Mouse (Mus musculus) intestine, embryonic 16.5 days (tissue): Measurements from ENCODE around the gene Zfhx3. TPM values are rescaled to one million over a fixed set of nuclear protein-coding genes. Genes with fewer than 3 reads are reported as not detected.

Source experiments
- ATAC-seq: fragments of 200-750 bp; cut with Nextera tagmentation; 2 replicates; pipeline ENCODE4 v1.8.0; 2017; ENCODE audit warnings: moderate TSS enrichment, moderate library complexity
- H3K27ac ChIP-seq: fragments of 300-500 bp; sonication (generic); 2 replicates; pipeline ENCODE4 v1.5.1; 2014; ENCODE audit warnings: mild to moderate bottlenecking, low read length
- H3K27me3 ChIP-seq: fragments of 300-500 bp; sonication (generic); replicated peaks from 2 replicates; pipeline ENCODE4 v1.6.1; 2014; ENCODE audit warnings: low read length, control low read depth, mixed read lengths; ENCODE audit not compliant: control insufficient read depth, insufficient read depth
- H3K36me3 ChIP-seq: fragments of 300-500 bp; sonication (generic); 2 replicates; pipeline ENCODE4 v1.6.1; 2014; ENCODE audit warnings: low read length, control low read depth; ENCODE audit not compliant: control insufficient read depth, insufficient read depth
- H3K4me1 ChIP-seq: fragments of 300-500 bp; sonication (generic); 2 replicates; pipeline ENCODE4 v1.6.1; 2014; ENCODE audit warnings: low read length, control low read depth, mixed read lengths; ENCODE audit not compliant: control insufficient read depth, insufficient read depth
- H3K4me2 ChIP-seq: fragments of 300-500 bp; sonication (generic); 2 replicates; pipeline ENCODE4 v1.6.1; 2014; ENCODE audit warnings: low read depth, low read length, control low read depth
- H3K4me3 ChIP-seq: fragments of 300-500 bp; sonication (generic); 2 replicates; pipeline ENCODE4 v1.5.1; 2014; ENCODE audit warnings: mild to moderate bottlenecking, low read length
- H3K9ac ChIP-seq: fragments of 300-500 bp; sonication (generic); 2 replicates; pipeline ENCODE4 v1.6.1; 2014; ENCODE audit warnings: low read depth, low read length
- H3K9me3 ChIP-seq: fragments of 300-500 bp; sonication (generic); 2 replicates; pipeline ENCODE4 v1.6.1; 2016; ENCODE audit warnings: low read length, control low read depth; ENCODE audit not compliant: control insufficient read depth
- WGBS: fragments of 180-500 bp; shearing (Covaris S2); extraction: QIAGEN DNeasy Blood & Tissue Kit; methylation state at CpG from one replicate; pipeline ENCODE4 v1.1.7; 2014; 5-methylcytosine and 5-hydroxymethylcytosine counted together
- polyA plus RNA-seq: library from polyadenylated mRNA; unstranded; fragments of >200 nt; fragmentation: Nextera tagmentation; extraction: Ambion mirVana; gene quantifications from 2 replicates; pipeline ENCODE4 v1.2.1, GENCODE M21; 2015

The Zfhx3 gene
- polyA plus RNA-seq, 1 experiment from 2014 or later: 6.1 TPM

DNA sequence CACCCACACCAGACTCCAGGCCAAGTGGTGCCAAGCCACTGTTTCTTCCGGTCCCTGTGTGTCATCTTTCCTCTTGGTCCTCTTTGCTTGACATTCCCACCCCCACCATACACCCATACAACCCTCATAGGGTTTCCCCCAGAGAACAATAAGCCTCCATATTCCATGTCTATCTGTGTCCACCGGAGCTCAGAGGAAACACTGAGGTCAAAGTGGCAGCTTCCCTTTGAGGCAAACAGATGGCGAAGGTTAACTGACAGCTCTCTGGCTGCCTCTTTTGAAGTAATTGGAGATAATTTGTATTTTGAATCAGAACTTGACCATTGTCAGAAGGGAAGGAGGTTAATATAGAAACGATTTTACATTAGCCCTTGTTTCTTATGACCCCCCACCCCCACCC is 292.0 kb downstream of the Zfhx3 start:
- ATAC-seq: no peak

DNA sequence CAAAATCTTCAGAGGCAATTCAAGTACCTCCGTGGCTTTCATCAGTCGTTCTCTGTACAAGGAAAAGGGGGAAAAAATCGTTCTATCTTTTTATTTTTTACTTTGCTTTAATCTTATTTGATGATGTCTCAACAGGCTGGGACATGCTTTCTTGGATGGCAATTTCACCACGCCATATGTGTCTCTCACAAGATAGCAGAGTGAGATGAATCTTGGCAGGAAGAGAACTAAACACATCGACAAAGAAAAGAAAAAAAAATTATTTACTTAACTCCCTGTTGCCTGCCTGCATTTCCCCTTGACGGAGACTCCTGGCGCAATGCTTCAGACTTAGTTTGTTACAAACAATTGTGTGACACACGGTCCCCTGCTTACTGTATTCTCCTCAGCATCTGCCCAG is 294.3 kb downstream of the Zfhx3 start:
- Histone ChIP-seq H3K4me3 (no peak overlapping the region), H3K27me3 (no peaks in the 10 kb centered on the region), H3K4me1 (peaks cover 3% of the 10 kb centered on the region), H3K9me3 (no peaks in the 10 kb centered on the region), H3K36me3 (no peaks in the 10 kb centered on the region), H3K27ac (no peak overlapping the region), H3K9ac (no peak overlapping the region), H3K4me2 (no peak overlapping the region)
- no peak for ATAC-seq
- 42% methylated on average over 8 of the region's 8 CpGs for WGBS

More for the DNA sequence above, 292.0 kb downstream of the Zfhx3 start:
- Histone ChIP-seq H3K4me1 (no peaks in the 10 kb centered on the region), H3K4me2 (no peak overlapping the region), H3K9me3 (no peaks in the 10 kb centered on the region), H3K4me3 (no peak overlapping the region), H3K9ac (no peak overlapping the region), H3K36me3 (no peaks in the 10 kb centered on the region), H3K27ac (no peak overlapping the region), H3K27me3 (no peaks in the 10 kb centered on the region)
- 62% methylated on average over 4 of the region's 4 CpGs for WGBS

DNA sequence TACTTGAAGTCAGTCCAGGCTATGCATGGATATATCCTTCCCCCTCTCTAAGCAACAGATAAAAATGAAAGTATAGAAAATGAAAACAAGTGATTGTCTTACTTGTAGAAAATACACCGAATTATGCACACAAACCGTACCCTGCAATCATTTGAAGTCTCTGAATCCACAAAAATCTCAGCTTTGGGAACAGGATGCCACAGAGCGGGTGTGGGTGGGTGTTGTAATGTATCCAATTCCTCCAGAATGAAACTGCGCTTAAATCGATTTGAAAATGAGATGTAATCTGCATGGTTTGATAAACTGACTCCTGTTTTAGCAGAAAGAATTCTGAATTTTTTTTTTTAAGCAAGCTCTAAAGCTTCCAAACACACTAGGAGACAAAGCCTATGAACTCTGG is 297.1 kb downstream of the Zfhx3 start:
- no peak for ATAC-seq
- H3K4me2 ChIP-seq: no peak overlapping the region
- no peak overlapping the region for H3K4me3 ChIP-seq
- no peaks in the 10 kb centered on the region for H3K9me3 ChIP-seq
- H3K4me1 ChIP-seq: peaks cover 3% of the 10 kb centered on the region
- no peaks in the 10 kb centered on the region for H3K27me3 ChIP-seq
- H3K9ac ChIP-seq: no peak overlapping the region
- no peaks in the 10 kb centered on the region for H3K36me3 ChIP-seq
- H3K27ac ChIP-seq: no peak overlapping the region
- WGBS: 87% methylated on average over 5 of the region's 5 CpGs

DNA sequence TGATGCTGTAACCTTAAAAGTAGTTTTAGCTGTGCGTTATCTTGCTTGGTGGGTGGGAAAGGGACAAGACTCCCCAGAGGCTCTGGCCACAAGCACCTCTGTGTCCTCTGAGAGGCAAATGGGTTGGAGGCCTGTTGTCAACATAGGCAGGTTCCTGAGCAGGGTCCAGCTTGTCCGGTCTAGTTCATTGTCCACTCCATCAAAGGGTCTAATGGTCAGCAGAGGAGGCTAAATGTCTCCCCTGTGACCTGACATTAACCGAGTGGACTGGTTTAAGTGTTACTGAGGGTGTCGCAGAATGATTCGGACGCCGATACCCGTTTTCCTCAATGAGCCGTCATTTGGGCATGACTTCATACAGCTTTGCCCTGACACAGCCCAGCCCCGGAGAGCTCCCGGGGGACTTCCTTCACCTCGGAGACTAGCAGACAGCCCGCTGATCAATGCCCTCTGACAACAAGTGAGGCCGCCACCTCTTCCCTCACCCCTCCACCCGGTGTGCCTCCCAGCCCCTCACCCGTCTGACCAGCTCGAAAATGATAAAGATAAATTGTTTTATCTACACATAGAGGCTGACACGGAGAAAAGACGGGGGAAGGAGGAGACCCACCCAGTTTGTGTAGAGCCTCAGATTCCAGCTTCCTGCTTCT is 298.7 kb downstream of the Zfhx3 start:
- no peak overlapping the region; the same call in 1 of the 2 replicates for H3K9ac ChIP-seq
- 22% methylated on average over 19 of the region's 19 CpGs for WGBS

DNA sequence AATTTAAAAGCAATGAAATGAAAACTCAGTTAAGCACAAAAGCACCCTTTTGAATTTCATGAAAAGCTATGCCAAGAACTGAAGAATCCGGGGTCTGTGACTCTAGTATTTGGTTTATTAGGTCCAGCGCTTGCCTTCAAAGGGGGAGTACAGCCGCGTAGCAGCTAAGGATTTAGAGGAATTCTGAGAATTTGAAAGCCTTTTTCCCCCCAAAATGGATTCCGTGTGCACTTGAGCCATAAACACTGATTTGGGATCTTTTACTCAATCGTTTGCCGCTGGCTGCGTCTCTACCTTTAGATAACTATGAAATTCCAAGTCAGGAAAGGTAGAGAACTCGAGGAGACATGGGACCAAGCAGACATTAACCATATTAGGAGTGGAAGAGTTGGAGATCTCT is 300.8 kb downstream of the Zfhx3 start:
- H3K36me3 ChIP-seq: no peaks in the 10 kb centered on the region
- H3K9ac ChIP-seq: no peak overlapping the region
- H3K4me2 ChIP-seq: no peak overlapping the region
- H3K27me3 ChIP-seq: no peaks in the 10 kb centered on the region
- no peak for ATAC-seq
- H3K4me1 ChIP-seq: peaks cover 10% of the 10 kb centered on the region
- no peaks in the 10 kb centered on the region for H3K9me3 ChIP-seq
- no peak overlapping the region for H3K27ac ChIP-seq
- H3K4me3 ChIP-seq: no peak overlapping the region
- WGBS: 40% methylated on average over 9 of the region's 9 CpGs

More for the DNA sequence above, 298.7 kb downstream of the Zfhx3 start:
- no peak for ATAC-seq
- Histone ChIP-seq H3K4me3 (peak overlapping the region; percentile 26), H3K4me1 (peaks cover 3% of the 10 kb centered on the region), H3K4me2 (peak overlapping the region; percentile 50), H3K36me3 (no peaks in the 10 kb centered on the region), H3K27me3 (no peaks in the 10 kb centered on the region), H3K27ac (no peak overlapping the region), H3K9me3 (no peaks in the 10 kb centered on the region)

DNA sequence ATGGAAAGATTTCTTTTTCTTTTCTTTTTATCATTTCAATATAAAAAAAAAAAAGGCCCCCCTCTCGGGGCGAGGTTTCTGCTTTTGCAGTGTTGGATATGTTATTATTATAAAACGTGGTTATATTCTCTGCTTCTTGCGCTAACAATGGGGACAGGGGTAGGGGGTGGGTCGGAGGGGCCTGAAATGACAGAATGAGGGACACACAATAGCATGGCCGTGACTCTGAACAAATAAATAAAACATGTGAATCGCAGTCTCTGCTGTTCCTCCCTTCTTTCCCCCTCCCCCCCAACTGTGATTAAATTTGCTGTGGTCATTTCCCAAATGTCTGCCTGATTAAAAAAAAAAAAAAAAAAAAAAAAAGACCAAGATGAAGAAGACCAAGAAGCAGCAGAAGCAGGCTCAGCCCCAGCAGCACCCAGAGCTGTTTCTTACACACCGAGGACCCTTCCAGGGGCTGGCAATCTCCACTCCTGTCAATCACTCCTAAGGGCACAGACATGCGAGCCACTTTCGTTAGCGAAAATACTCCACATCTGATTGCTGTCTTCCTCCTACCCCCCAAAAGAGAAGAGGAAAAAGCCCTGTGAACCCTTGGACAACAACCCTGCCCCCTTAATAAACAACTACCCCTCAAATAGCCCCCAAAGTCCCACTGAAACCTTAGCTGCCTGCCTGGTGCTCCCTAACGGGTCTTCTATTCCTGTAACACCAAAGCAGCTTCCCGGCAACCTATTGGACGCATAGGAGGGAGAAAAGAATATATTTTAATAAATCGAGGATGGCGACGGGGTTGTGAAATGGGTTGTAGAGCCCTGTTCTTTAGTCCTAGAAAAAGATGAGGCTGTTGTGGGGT is 302.4 kb downstream of the Zfhx3 start:
- no peak for ATAC-seq
- 68% methylated on average over 17 of the region's 17 CpGs for WGBS
- H3K4me2 ChIP-seq: no peak overlapping the region
- no peaks in the 10 kb centered on the region for H3K36me3 ChIP-seq
- no peaks in the 10 kb centered on the region for H3K27me3 ChIP-seq
- H3K9me3 ChIP-seq: no peaks in the 10 kb centered on the region
- no peak overlapping the region for H3K27ac ChIP-seq
- no peak overlapping the region for H3K4me3 ChIP-seq
- no peak overlapping the region for H3K9ac ChIP-seq
- H3K4me1 ChIP-seq: peaks cover 10% of the 10 kb centered on the region

DNA sequence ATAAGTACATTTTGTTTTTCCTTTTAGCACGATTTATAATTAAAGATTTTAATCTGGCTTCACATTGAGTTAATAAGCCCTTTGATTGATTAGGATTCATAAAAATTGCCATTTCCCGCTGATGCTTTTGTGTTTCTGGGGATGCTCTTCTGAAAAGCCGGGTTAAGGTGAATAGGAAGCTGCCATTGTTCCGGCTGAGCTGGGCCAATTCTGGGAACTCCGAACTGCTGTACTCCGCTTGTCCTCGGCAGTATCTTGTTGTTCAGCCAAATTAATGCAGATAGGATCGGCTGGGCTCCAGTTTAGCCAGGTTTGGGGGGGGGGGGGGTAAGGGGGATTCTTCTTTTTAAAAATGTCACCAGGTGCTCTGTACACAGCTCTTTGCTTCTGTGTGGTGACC is 303.1 kb downstream of the Zfhx3 start:
- Histone ChIP-seq H3K27ac (no peak overlapping the region), H3K36me3 (no peaks in the 10 kb centered on the region), H3K9me3 (no peaks in the 10 kb centered on the region), H3K4me1 (peaks cover 10% of the 10 kb centered on the region), H3K4me2 (no peak overlapping the region), H3K9ac (no peak overlapping the region), H3K27me3 (no peaks in the 10 kb centered on the region), H3K4me3 (no peak overlapping the region)
- no peak for ATAC-seq
- WGBS: 54% methylated on average over 8 of the region's 8 CpGs

DNA sequence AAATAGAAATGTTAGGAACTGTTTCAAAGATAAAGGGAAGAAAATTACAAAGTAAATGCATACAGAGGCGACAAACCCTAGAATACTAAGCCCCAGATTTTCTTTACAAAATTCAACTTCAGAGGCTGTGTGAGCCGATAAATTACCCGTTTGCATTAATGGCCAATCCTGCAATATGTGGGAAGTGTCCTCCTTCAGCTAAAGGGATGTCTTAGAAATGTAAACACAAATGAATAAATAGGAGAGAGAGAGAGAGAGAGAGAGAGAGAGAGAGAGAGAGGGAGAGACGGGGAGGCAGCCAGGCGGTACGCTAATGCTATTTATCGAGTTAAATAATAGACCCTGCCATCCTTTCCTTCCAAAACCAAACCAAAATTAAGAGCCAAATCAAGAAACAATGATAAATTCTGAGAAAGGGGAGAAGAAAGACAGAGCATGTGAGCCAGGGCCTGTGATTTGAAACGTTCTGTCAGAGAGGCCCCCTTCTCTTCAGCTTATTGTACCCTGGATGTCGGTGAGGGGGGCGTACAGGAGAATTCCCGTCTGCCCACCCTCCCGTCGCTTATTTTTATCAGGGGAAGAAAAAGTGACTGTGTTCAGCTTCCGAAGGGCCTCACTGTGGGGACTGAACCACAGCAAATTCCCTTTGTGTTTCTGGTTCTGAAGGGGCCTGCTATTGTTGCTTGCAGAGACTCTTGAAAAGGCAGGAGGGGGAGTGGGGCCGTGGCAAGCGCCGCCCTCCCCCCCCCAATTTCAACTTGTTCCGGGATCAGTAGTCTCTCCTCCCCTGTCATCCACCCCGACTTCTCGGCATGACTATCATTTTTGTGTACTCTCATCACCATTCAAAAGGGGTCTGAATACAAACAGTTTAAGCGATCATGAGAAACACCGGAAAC is 303.8 kb downstream of the Zfhx3 start:
- no peaks in the 10 kb centered on the region for H3K9me3 ChIP-seq
- H3K4me3 ChIP-seq: no peak overlapping the region
- 0 out of 2 replicates have a peak overlapping the region, but pooled peaks have one; percentile 22 for H3K4me2 ChIP-seq
- 0 out of 2 replicates have a peak overlapping the region, but pooled peaks have one; percentile 8 for H3K9ac ChIP-seq
- H3K4me1 ChIP-seq: peaks cover 9% of the 10 kb centered on the region
- WGBS: 41% methylated on average over 22 of the region's 22 CpGs
- no peak for ATAC-seq
- no peaks in the 10 kb centered on the region for H3K27me3 ChIP-seq
- no peaks in the 10 kb centered on the region for H3K36me3 ChIP-seq
- no peak overlapping the region for H3K27ac ChIP-seq

DNA sequence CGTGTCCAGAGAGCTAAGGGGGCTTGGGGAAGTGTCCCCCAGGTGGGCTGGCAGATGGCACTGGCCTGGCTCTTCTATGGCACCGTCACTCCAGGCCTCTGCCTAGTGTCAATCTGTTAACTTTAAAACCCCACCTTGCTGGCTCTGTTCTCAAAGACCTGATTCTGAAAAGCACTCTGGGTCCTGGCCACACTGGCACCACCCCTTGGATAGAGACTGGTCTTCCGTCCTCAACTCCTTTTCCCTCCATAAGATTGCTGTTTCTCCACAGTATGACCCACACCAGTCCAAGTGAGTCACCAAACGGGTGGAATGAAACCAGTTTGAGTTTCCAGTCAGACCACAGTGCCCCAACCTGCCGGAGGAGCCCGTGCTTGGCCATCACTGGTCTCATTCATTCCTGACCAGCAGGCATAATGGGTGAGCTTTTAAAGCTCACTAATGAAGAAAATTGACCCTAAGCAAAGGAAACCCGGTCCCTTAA is 304.5 kb downstream of the Zfhx3 start:
- WGBS: 66% methylated on average over 7 of the region's 7 CpGs
- 0 out of 2 replicates have a peak overlapping the region, but pooled peaks have one; percentile 22 for H3K4me2 ChIP-seq
- no peak overlapping the region for H3K9ac ChIP-seq
- no peaks in the 10 kb centered on the region for H3K36me3 ChIP-seq
- H3K4me1 ChIP-seq: 0 out of 2 replicates have a peak, but pooled peaks cover 7% of the 10 kb centered on the region
- H3K4me3 ChIP-seq: no peak overlapping the region
- H3K9me3 ChIP-seq: no peaks in the 10 kb centered on the region
- H3K27ac ChIP-seq: no peak overlapping the region
- no peaks in the 10 kb centered on the region for H3K27me3 ChIP-seq
- no peak for ATAC-seq
